Mouse (Mus musculus) frontal cortex, postnatal 10 days (tissue): ENCODE results near the gene Pnrc2.

Experiments used
- DNase-seq, 2 experiments: peaks; one replicate each; pipeline ENCODE4 v3.0.0; 2022; ENCODE audit warnings: low spot score in 2 of 2, mixed read lengths in 1 of 2

The Pnrc2 gene

DNA sequence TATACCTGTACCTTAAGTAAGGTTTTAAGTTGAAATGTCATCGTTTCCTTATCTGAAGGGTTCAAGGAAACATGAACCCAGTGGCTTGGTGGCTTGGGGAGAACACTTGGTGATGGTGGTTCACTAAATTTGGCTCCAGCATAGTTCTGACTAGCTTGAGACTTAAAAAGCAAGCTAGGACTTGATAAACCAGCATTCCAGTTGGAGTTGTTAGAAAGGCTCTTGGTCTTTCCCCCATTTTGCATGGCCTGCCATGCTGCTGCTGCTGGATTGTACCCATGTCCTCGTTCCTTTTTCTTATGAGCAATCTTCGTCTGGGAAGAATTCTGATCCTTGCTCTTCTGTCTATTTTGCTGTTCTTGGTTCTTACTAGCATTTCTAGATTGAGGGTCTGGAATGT is 1.6 kb downstream of the Pnrc2 start:
- DNase-seq = no peak

- no peak for DNase-seq
Measured at GRCm38 (mm10) chr4:135870227-135871023, 3.2 kb downstream of the Pnrc2 start.

GRCm38 (mm10) chr4:135868996-135869395 is 4.7 kb downstream of the Pnrc2 start:
- no peak for DNase-seq

GRCm38 (mm10) chr4:135857597-135858186 is 16.0 kb downstream of the Pnrc2 start:
- DNase-seq = no peak

DNA sequence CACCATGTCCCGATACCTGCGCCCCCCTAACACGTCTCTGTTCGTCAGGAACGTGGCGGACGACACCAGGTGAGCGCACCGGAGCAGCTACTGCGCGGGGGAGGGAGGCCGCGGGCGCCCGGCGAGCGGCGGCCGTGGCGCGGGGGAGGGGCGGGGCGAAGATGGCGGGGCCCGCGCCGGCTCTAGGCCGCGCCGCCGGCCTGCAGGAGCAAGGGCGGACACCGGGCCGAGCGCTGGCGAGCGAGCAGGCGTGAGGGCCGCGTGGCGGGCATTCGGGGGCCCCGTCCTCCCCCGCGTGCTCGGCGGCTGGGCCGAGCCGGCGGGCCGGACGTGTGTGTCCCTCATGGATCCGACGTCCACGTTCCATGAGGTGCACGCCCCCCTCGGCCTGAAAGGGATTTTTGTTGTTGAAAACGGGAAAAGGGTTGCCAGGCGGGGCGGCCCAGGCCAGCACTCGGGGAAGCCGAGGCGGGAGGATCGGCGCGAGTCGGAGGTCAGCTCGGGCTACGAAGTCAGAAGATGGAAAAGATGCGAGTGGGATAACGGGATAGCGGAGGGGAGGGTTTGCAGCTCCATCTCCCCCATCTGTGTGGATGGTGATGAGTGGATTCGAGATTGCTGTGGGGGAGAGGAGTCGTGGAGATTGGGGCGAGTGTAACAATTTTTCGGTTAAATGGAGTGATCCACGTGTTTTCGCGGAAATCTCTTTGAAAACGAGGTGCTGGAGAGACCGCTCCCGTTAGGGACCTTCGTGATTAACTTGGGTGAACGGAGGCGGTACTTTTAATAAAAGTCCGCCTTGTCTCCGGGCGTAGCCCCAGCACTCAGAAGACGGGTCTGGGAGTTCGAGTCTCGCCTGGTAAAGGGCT is 17.2 kb downstream of the Pnrc2 start:
- peak; percentile 60 to 65 for DNase-seq

DNA sequence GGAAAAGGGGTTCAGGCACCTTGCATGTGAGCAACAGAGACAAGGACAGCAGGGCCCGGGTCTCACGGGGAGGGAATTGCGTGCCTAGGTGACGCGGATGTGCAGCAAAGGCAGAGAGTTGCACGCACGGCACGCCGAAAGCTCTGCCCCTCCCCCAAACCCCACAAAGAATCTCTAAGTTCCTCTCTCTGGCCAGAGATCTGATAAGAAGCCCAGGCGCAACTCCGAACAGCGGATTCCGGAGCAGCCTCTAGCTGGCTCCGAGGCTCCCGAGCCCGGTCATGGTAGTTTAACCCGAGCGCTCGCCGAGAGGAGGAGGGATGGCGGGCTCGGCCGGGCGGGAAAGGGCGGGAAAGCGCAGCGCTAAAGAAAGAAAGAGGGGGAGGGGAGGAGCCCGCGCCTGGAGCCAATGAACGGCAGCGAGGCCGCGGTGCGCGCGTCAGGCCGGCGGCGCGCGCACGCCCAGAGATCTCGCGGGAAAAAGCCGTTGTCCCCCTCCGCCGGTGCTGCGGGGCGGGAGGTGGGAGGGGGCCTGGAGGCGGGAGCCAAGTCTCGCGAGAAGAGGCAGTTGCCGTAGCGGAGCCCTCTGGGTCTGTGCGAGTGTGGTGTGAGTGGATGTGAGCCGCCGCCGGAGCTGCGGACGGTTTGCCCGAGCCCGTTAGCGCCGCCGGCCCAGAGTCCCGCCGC is 18.0 kb downstream of the Pnrc2 start, which contains the start of gene Srsf10:
Srsf10 (plus strand) TSS at position 212 of the 687 bp plus-strand sequence.
- peak; percentile 93 to 94 for DNase-seq

GRCm38 (mm10) chr4:135855080-135855479 is 18.6 kb downstream of the Pnrc2 start:
- DNase-seq = no peak

DNA sequence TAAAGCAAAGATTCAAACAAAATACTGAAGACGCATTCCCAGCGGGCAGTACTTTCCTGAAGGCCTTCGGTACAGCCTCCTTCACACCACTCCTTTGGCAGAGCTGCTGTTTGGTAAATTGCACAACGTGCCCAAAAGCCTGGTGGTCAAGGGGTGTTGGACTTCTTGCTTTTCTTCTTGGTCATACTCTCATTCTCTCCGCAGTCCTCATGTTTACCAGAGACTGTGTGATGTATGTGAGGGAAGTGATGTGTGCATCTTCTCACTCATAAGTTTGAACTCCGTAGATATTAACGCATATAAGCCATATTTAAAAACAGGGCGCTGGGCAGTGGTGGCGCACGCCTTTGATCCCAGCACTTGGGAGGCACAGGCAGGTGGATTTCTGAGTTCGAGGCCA is 19.0 kb downstream of the Pnrc2 start:
- DNase-seq = no peak

DNA sequence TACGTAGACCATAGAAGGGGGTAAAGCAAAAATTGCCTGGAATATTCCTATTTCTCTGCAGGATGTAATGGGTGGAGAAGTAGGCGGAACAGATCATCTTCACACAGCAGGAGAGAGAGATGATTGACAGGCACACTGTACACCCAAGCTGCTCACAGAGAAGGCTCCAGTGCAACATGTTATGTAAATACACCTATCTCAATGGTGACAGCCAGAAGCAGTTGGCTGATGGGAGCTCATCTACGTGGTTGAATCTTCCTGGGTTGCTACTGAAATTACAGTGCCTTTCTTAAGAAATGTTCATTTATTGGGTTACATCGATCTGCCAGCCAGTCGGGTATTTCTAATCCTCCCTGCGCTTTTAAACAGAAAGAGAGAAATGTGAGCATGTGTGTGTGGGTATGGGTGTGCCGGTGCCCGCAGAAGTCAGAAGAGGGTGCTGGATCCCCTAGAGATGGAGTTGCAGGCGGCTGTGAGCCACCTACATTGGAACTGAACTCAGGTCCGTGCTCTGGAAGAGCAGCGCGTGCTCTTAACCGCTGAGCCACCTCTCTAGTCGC is 19.6 kb downstream of the Pnrc2 start:
- DNase-seq = no peak

DNA sequence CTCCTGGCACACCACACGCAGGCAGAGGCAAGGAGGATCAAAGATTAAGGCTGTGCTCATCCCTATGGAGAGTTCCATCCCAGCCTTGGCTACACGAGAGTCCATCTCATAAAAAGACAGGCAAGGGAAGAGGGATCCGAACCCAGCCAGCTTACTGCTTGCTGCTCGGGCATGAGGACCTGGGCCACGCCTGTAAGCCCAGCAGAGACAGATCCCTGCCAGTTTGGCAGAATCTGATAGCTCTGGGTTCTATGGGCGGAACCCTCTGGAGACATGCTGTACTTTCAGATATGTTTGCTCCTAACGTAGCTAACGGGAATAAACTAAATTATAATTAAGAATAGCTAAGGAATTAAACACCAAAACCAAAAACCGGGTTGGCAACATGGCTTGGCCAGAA is 21.7 kb downstream of the Pnrc2 start:
- no peak for DNase-seq

DNA sequence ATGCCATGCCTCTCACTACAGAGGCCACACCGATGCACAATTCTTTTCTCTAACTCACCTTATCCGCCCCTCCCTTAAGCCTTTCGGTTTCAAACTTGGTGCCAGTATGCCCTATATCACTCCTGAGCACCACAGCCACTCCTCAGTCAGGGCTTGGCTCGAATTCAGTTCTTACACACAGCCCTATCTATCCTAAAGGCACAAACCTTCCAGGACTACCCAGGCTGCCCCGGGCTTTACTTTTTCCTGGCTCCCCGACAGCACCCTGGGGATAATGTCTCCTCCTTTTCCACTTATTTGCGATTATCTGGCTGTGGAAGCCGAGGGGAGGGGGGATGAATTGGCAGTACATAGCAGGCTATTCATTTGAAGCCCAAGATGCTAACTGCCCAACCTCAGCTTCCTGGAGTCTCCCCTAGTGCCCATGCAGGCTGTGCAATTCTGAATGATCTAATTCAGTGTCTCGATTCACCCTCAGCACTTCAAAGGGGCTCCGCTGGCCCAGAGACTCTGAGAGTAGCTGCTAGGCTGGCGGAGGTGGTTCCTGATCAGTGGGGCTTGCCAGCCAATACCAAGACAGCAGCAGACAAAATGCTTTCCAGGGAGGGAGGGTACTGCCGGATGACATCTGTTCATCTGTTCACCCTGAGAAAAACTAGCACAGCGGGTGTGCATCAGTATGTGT is 23.1 kb downstream of the Pnrc2 start:
- peak; percentile 60 to 73 for DNase-seq

DNA sequence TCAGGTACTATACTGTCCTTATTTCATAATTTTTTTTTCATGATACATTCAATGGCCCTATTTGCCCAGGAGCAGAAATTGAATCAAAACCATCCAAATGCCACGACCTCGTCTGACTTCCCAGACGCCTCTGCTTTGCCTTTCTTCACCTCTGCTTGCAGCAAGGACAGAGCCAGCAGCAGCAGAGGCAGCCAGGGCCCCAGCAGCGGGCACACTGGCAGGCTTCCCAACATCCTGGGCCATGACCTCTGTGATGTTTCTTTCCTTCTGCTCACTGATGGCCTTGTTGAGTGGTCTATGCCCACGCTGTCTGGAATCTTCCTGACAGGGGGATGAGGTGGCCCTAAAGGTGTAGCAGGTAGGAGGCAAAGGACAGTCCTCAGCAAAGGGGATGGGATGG is 26.1 kb downstream of the Pnrc2 start:
- DNase-seq = no peak

DNA sequence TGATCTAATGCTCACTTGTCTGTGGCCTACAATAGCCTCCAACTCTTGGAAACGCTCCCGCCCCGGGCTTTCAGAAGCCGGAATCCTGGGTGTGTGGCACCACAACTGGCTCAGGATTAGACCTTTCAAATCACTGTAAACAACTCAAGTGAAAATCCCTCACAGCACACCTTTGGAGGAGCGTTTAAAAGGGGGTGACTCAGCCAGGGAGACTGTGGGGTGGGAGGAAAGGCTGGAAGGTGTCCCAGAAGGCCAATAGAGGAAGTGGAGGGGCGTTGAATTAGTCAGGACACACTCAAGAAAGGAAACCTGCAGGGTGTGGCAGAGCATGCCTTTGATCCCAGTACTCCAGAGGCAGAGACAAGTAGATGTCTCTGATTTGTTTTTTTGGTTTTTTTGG is 29.2 kb downstream of the Pnrc2 start:
- no peak for DNase-seq

DNA sequence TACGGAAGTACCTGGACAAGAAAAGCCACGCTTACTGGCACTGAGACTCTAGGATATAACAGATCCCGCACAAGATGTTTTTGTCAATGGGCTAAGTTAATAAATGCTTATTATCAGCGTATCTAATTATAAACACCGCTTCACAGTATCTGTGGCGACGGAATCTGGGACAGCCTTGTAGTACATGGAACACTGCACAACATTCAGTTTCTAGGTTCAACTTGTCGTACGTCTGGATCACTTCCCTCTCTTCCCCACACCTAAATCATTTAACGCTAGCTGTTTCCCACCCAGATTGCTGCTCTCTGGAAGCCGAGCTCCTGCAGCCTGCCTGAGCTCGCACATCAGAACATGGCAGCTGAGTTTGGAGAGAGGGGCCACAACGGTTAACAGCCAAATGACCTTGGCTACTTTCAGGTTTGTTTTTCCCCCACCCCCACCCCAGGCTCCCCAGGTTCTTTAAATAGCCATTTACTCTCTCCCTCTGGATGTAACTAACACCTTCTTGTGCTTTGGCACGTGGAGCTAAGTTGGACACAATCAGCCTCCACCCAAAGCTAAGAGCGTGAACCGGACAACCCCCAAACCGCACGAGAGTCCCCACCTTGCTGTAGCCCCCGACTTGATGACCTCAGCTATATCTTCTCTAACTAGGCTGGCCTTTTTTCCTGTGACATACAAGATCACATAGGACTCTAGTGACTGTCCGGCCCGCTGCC is 34.2 kb downstream of the Pnrc2 start:
- no peak for DNase-seq

DNA sequence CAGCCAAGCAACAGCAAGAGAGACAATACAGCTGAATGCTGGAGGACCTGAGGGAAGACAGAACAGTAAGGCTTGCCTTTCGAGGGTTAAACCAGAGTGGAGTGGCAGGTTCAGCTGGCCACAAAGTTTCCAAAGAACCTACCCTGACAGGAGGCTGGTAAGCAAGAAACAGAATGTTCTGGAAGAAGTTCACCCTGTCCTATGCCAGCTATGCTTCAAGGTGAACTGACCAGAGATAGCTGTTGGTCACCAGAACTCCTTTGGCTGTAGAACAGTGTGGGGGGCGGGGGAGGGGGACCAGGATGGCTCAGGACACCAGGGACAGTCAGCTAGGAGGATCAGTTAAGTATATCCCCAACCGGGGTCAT is 34.7 kb downstream of the Pnrc2 start:
- no peak for DNase-seq

GRCm38 (mm10) chr4:135834124-135834717 is 39.4 kb downstream of the Pnrc2 start:
- no peak for DNase-seq

DNA sequence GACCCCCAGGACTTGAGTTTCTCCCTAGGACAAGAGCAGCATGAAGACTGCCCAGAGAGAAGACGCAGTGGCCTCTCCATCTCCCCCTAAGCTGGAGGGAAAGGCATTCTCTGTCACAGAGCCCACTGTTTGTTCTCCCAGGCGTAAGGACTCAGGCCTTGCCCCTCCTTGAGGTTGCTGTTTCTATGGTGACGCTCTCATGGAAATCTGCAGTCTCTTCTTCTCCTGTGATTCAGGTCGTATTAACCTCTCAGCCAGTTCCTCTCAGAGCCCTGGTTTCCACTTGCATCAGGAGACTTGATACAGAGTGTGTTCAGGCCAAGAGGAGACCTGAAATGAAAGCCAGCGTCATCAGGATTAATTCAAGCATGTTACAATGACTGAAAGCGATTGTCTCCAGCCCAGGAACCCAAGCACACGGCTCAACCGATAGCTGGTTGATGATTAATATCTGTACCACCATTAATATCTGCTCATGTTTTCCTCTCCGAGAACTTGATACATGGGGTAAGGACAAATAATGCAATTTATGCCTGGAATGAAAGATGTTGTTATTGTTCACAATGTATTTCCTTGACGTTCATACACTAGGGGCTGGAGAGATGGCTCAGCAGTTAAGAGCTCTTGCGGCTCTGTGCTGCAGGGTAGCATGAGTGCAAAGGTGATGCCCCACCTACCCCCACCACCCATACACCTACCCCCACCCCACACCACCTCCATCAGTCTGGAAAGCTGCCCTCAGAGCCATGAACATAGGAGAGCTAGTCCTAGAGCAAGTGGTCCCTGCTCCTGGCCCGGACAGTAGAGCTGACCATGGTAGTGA is 40.1 kb downstream of the Pnrc2 start:
- DNase-seq = no peak

DNA sequence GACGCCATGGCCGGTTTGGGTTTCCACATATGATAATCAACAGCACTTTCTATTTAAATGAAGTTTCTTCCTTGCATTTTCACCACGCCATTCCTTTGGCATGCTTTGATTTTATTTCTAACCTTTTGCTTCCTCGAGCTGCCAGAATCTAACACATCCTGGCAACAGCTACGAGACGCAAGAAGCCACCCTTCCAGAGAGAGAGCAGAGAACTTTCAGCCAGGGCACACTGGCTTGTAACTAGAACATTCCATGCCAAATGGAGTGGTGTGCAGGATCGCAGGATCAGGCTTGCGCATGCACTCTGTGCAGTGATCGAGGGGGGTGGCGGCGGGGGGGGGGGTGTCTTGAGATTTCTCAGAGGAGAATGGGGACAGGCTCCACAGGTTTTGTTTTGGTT is 41.6 kb downstream of the Pnrc2 start:
- no peak for DNase-seq

DNA sequence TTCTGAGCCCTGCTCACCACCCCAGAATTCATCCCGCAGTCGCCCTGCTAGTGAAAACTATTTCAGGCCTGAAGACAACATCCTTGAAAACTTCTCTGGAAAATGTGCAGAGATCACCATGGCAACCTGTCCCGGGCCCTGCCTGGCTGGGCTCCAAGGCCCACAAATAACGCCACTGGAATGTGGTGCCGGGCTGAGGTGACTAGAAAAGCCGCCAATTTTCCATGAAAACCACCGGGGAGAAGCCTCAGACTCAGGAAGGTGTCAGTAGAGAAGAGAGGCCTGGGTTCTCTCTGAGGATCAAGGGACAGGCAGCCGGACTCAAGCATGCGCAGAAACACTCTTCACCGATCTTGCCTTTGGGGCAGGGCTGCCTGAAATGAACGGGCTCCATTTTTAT is 45.2 kb downstream of the Pnrc2 start:
- peak; percentile 70 to 78 for DNase-seq
